Mouse (Mus musculus) left cerebral cortex, adult 9 months (tissue): Measurements from ENCODE around the gene Xbp1.

Source experiments
- DNase-seq, 2 experiments: peaks; one replicate each; pipeline ENCODE4 v3.0.0; 2022; ENCODE audit warnings: low spot score in 2 of 2

Gene Xbp1

GRCm38 (mm10) chr11:5569474-5569873 lies 49.0 kb downstream of the Xbp1 start, which contains the start of gene Ankrd36:
TSS of gene Ankrd36 (plus strand) at chr11:5569684.
- DNase-seq = no peak

DNA sequence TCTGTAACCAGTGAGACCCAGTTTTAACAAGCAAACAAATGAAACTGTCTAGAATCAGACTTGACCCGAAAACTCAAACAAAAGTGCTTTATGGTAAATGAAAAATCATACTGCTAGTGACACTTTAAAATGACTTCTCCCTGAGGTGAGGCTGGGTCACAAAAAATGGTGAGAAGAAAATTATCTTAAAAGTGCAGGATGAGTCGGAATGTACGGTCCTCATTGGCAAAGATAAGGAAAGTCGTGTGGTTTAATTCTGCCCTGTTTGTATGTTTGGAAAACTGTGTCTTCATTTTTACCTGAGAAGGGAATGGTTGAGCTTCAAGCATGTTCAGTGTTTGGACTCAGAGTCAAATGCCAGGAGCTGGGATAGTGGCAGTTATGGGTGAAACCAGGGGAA lies 51.4 kb downstream of the Xbp1 start:
- no peak for DNase-seq

GRCm38 (mm10) chr11:5573821-5574220 lies 53.4 kb downstream of the Xbp1 start:
- no peak for DNase-seq

GRCm38 (mm10) chr11:5575046-5575445 lies 54.6 kb downstream of the Xbp1 start:
- DNase-seq = no peak
